Mouse (Mus musculus) A20 (cell line): ENCODE measurements around the gene Alpk1.

Experiments
- DNase-seq: peaks from one replicate; pipeline ENCODE4 v3.0.0-alpha.2; 2011; ENCODE audit warnings: low read depth, low spot score

Gene Alpk1

GRCm38 (mm10) chr3:127630190-127630589, 150.1 kb downstream of the Alpk1 start:
- DNase-seq: no peak

- DNase-seq: no peak
These were observed 151.8 kb downstream of the Alpk1 start for GRCm38 (mm10) chr3:127628311-127629184.

- DNase-seq: no peak
These were observed 152.4 kb downstream of the Alpk1 start for GRCm38 (mm10) chr3:127627956-127628310.

GRCm38 (mm10) chr3:127627151-127627955, 153.0 kb downstream of the Alpk1 start:
- DNase-seq: no peak

GRCm38 (mm10) chr3:127626524-127626923, 153.8 kb downstream of the Alpk1 start:
- no peak for DNase-seq

- DNase-seq: peak; percentile 67
These were observed 154.5 kb downstream of the Alpk1 start for GRCm38 (mm10) chr3:127625701-127626399.

- peak; percentile 77 for DNase-seq
These were observed 155.0 kb downstream of the Alpk1 start for GRCm38 (mm10) chr3:127625296-127625695.
